19 mouse cellular contexts compared by ENCODE assay signal in genomic region chr3:9078201-9078600, GRCm38 (mm10).
"Had no signal": no experiment of that assay in that cellular context is flagged by ENCODE, and none has a peak within 500 bp of the region (broad histone marks: within the 10 kb centered on the region; RNA-seq: fewer than 3 reads in every experiment).

No protein-coding gene starts in this region.

- H3K27me3 ChIP-seq: liver, embryonic 15.5 days; midbrain, embryonic 13.5 days; midbrain, embryonic 15.5 days; neural tube, embryonic 13.5 days; neural tube, embryonic 15.5 days had no signal

- H3K27ac ChIP-seq: liver, embryonic 15.5 days; midbrain, embryonic 10.5 days; midbrain, embryonic 13.5 days; midbrain, embryonic 15.5 days; neural tube, embryonic 13.5 days; neural tube, embryonic 15.5 days had no signal

- H3K36me3 ChIP-seq: liver, embryonic 15.5 days; midbrain, embryonic 10.5 days; midbrain, embryonic 13.5 days; midbrain, embryonic 15.5 days; neural tube, embryonic 13.5 days; neural tube, embryonic 15.5 days had no signal

- DNase-seq: liver, postnatal 0 days; lung, adult 2 months; lung, postnatal 10 days; lung, postnatal 36 days; retina, postnatal 1 day; right cerebral cortex, adult 18-20 months; right cerebral cortex, postnatal 25 days; right cerebral cortex, postnatal 4 days; spleen, adult 18-20 months; thymus, adult 18-20 months; thymus, postnatal 14 days; thymus, postnatal 36 days had no signal

- ATAC-seq: liver, postnatal 0 days; midbrain, embryonic 13.5 days; midbrain, embryonic 15.5 days had no signal

- H3K4me2 ChIP-seq: liver, embryonic 15.5 days; midbrain, embryonic 13.5 days; midbrain, embryonic 15.5 days; neural tube, embryonic 13.5 days; neural tube, embryonic 15.5 days had no signal

- H3K9me3 ChIP-seq: liver, embryonic 15.5 days; midbrain, embryonic 10.5 days; midbrain, embryonic 13.5 days; midbrain, embryonic 15.5 days; neural tube, embryonic 13.5 days; neural tube, embryonic 15.5 days had no signal

- H3K4me1 ChIP-seq: liver, embryonic 15.5 days; midbrain, embryonic 10.5 days; midbrain, embryonic 13.5 days; midbrain, embryonic 15.5 days; neural tube, embryonic 13.5 days; neural tube, embryonic 15.5 days had no signal

- H3K4me3 ChIP-seq: liver, embryonic 15.5 days; midbrain, embryonic 10.5 days; midbrain, embryonic 13.5 days; midbrain, embryonic 15.5 days; myocyte; neural tube, embryonic 13.5 days; neural tube, embryonic 15.5 days had no signal

- H3K9ac ChIP-seq: liver, embryonic 15.5 days; liver, postnatal 0 days; midbrain, embryonic 13.5 days; midbrain, embryonic 15.5 days; neural tube, embryonic 13.5 days; neural tube, embryonic 15.5 days had no signal
